Mouse (Mus musculus) spleen, postnatal 14 days (tissue): Measurements from ENCODE around the gene Atp5d.

Experiments used
- DNase-seq, 2 experiments: peaks; one replicate each; pipeline ENCODE4 v3.0.0; 2021 to 2022; ENCODE audit warnings: low spot score in 2 of 2

Gene Atp5d

GRCm38 (mm10) chr10:80152071-80152872, 13.8 kb downstream of the Atp5d start:
- DNase-seq = no peak

- DNase-seq = no peak
Measured at GRCm38 (mm10) chr10:80152873-80153260, 14.4 kb downstream of the Atp5d start.

- DNase-seq = no peak
Measured at GRCm38 (mm10) chr10:80153713-80154112, 15.3 kb downstream of the Atp5d start.

GRCm38 (mm10) chr10:80154384-80154783, 16.0 kb downstream of the Atp5d start:
- DNase-seq = no peak

- no peak for DNase-seq
Measured at GRCm38 (mm10) chr10:80155277-80155676, 16.8 kb downstream of the Atp5d start.

GRCm38 (mm10) chr10:80156002-80156751, 17.7 kb downstream of the Atp5d start:
- DNase-seq = no peak

- DNase-seq = no peak
Measured at GRCm38 (mm10) chr10:80156752-80157053, 18.3 kb downstream of the Atp5d start.

- no peak for DNase-seq
Measured at GRCm38 (mm10) chr10:80157141-80157929, 18.9 kb downstream of the Atp5d start.

GRCm38 (mm10) chr10:80158307-80158986, 20.0 kb downstream of the Atp5d start:
- DNase-seq = peak; percentile 54 to 58

- DNase-seq = peak in 1 of 2 experiments; percentile 41
Measured at GRCm38 (mm10) chr10:80159021-80159560, 20.7 kb downstream of the Atp5d start.

GRCm38 (mm10) chr10:80159561-80160454, 21.4 kb downstream of the Atp5d start:
- peak; percentile 97 for DNase-seq

- DNase-seq = peak; percentile 52 to 72
Measured at GRCm38 (mm10) chr10:80160455-80161371, 22.3 kb downstream of the Atp5d start.

- DNase-seq = no peak
Measured at GRCm38 (mm10) chr10:80161522-80162242, 23.2 kb downstream of the Atp5d start.

- no peak for DNase-seq
Measured at GRCm38 (mm10) chr10:80162243-80162608, 23.8 kb downstream of the Atp5d start.

- DNase-seq = no peak
Measured at GRCm38 (mm10) chr10:80162716-80163299, 24.4 kb downstream of the Atp5d start.

- DNase-seq = no peak
Measured at GRCm38 (mm10) chr10:80163721-80164120, 25.3 kb downstream of the Atp5d start.

GRCm38 (mm10) chr10:80164161-80164997, 25.9 kb downstream of the Atp5d start:
- no peak for DNase-seq

GRCm38 (mm10) chr10:80164998-80165344, 26.5 kb downstream of the Atp5d start:
- peak; percentile 95 to 97 for DNase-seq
